Mouse (Mus musculus): Measurements from ENCODE around the gene Mlc1. TPM values are rescaled to one million over a fixed set of nuclear protein-coding genes. Genes with fewer than 3 reads are reported as not detected.

The Mlc1 gene
- polyA plus RNA-seq (2014; fragmentation: Illumina TruSeq; extraction: RNeasy Lipid Tissue Mini Kit (QIAGEN cat#74804); ENCODE audit: low read depth, low replicate concordance), result not detected

DNA sequence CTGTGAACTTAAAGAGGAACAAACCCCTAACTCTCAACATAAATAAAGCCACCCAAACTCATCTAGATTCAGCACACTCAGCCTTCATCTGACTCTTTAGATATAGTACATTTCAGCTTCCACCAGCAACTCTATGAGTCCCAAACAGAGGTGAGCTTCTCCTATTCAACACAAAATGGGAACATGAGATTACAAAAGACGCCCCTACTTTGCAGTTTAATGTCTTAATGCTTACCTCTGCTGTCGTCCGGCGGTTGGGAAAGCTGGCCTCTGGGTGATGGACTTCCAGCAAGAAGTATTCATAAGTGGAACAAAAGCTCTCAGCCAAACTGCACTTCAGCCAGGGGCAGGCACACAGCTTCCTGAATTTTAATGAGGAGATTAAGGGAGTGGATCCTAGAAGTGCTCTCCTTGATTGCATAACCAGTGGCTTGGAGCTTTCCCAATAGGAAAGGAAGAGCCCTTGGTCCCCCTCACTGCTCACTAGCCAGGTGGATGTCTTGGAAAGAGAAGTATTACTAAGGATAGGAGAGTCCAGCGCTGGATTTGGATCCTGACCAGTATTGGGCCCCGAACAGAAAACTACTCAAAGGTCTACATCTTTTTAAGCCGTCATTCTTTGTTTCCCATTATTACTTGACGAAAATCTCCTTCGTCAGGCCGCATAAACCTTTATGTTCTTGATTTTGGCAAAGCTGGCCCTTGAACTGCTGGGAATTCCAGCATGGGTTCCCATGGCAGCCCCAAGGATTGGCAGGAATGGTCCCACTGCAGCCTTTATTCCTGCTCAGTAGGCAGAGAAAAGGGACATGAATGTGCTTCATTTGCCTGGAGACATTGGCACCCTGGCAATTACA lies at the start of gene Mlc1:
Gene Mlc1 (minus strand): TSS at position 727 of the 857 bp plus-strand sequence.

DNA sequence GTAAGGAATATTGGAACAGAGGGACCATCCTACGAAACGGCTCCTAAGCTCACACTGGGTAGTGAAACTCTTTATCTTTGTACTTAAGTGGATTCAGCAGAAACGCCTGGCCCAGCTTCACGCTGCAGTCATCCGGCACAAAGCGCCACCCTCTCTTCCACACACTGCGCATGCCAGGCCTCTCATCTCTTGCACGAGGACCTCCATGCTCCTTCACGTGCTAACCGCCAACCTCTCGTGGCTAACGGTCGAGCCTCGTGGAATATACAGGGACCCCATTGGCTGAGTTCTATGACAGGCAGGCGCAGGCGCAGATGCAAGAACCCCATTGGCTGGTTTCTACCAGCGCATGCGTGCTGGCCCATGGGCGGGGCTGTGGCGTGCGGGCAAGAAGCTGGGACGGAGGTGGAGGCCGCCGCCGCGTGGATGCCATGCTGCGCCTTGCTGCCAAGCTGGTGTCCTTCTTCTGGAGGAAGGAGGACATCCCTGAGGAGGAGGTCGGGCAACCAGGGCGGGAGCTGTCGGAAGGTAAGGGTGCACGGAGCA lies 3.8 kb upstream of the Mlc1 start, which contains the start of gene Mov10l1:
Gene Mov10l1 (plus strand): TSS at position 376 of the 546 bp plus-strand sequence.

DNA sequence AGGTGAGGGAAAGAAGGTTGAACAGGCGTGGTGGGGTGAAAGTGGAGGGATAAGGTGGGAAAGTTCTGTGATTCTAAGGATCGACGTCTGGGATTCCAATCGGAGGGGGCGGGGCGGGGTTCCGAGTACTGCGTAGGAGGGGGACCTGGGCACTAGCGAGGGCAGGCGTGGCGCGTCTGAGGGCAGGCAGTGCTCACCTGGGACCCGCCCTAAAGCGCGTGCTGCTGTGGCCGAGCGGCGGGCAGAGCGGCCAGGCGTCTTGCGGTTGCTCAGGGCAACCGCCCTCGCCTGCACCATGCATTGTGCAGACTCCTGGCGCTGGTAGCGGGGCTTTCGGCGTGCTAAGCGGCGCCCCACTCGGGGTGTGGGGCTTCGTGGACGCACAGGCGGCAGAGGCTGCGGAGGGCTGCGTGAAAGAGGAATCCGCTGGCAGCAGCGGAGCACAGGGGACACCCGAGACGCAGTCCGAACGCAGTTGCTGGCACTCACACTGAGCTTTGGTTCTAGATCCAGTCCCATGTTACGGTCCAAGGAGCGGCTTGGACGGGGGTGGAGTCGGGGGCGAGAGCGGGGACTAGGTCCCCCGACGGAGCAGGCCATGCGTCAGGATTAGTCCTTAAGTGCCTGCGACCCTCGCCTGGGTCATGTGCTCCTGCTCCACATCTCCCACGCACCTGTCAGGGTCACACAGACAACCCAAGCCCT lies 24.3 kb downstream of the Mlc1 start, which contains the start of gene Ttll8:
Gene Ttll8 (minus strand): TSS at position 51 of the 705 bp plus-strand sequence.

Other genes starting within 250 kb of the Mlc1 start
- 43.2 TPM for gene Brd1, start 244.8 kb downstream of the Mlc1 start, polyA plus RNA-seq (2014; fragmentation: Illumina TruSeq; extraction: RNeasy Lipid Tissue Mini Kit (QIAGEN cat#74804); ENCODE audit: low read depth, low replicate concordance)
- gene Zbed4, start 227.3 kb downstream of the Mlc1 start, polyA plus RNA-seq (2014; fragmentation: Illumina TruSeq; extraction: RNeasy Lipid Tissue Mini Kit (QIAGEN cat#74804); ENCODE audit: low read depth, low replicate concordance), result 24.8 TPM
- gene Alg12, start 159.7 kb downstream of the Mlc1 start, polyA plus RNA-seq (2014; fragmentation: Illumina TruSeq; extraction: RNeasy Lipid Tissue Mini Kit (QIAGEN cat#74804); ENCODE audit: low read depth, low replicate concordance), result 5.1 TPM
- 6.4 TPM for gene Creld2, start 159.4 kb downstream of the Mlc1 start, polyA plus RNA-seq (2014; fragmentation: Illumina TruSeq; extraction: RNeasy Lipid Tissue Mini Kit (QIAGEN cat#74804); ENCODE audit: low read depth, low replicate concordance)
- 2.9 TPM for gene Pim3, start 116.8 kb downstream of the Mlc1 start, polyA plus RNA-seq (2014; fragmentation: Illumina TruSeq; extraction: RNeasy Lipid Tissue Mini Kit (QIAGEN cat#74804); ENCODE audit: low read depth, low replicate concordance)
- not detected for gene Ttll8, start 24.6 kb downstream of the Mlc1 start, polyA plus RNA-seq (2014; fragmentation: Illumina TruSeq; extraction: RNeasy Lipid Tissue Mini Kit (QIAGEN cat#74804); ENCODE audit: low read depth, low replicate concordance)
- gene Mov10l1, start 3.9 kb upstream of the Mlc1 start, polyA plus RNA-seq (2014; fragmentation: Illumina TruSeq; extraction: RNeasy Lipid Tissue Mini Kit (QIAGEN cat#74804); ENCODE audit: low read depth, low replicate concordance), result not detected
- not detected for gene Panx2, start 80.7 kb upstream of the Mlc1 start, polyA plus RNA-seq (2014; fragmentation: Illumina TruSeq; extraction: RNeasy Lipid Tissue Mini Kit (QIAGEN cat#74804); ENCODE audit: low read depth, low replicate concordance)
- gene Trabd, start 96.1 kb upstream of the Mlc1 start, polyA plus RNA-seq (2014; fragmentation: Illumina TruSeq; extraction: RNeasy Lipid Tissue Mini Kit (QIAGEN cat#74804); ENCODE audit: low read depth, low replicate concordance), result 4.7 TPM
- 6.4 TPM for gene Selenoo, start 110.1 kb upstream of the Mlc1 start, polyA plus RNA-seq (2014; fragmentation: Illumina TruSeq; extraction: RNeasy Lipid Tissue Mini Kit (QIAGEN cat#74804); ENCODE audit: low read depth, low replicate concordance)
- gene Tubgcp6, start 144.1 kb upstream of the Mlc1 start, polyA plus RNA-seq (2014; fragmentation: Illumina TruSeq; extraction: RNeasy Lipid Tissue Mini Kit (QIAGEN cat#74804); ENCODE audit: low read depth, low replicate concordance), result 1.4 TPM
- 0.63 TPM for gene Hdac10, start 149.7 kb upstream of the Mlc1 start, polyA plus RNA-seq (2014; fragmentation: Illumina TruSeq; extraction: RNeasy Lipid Tissue Mini Kit (QIAGEN cat#74804); ENCODE audit: low read depth, low replicate concordance)
- gene Mapk12, start 161.7 kb upstream of the Mlc1 start, polyA plus RNA-seq (2014; fragmentation: Illumina TruSeq; extraction: RNeasy Lipid Tissue Mini Kit (QIAGEN cat#74804); ENCODE audit: low read depth, low replicate concordance), result 1.2 TPM
- 0.41 TPM for gene Mapk11, start 170.6 kb upstream of the Mlc1 start, polyA plus RNA-seq (2014; fragmentation: Illumina TruSeq; extraction: RNeasy Lipid Tissue Mini Kit (QIAGEN cat#74804); ENCODE audit: low read depth, low replicate concordance)
- gene Plxnb2, start 201.8 kb upstream of the Mlc1 start, polyA plus RNA-seq (2014; fragmentation: Illumina TruSeq; extraction: RNeasy Lipid Tissue Mini Kit (QIAGEN cat#74804); ENCODE audit: low read depth, low replicate concordance), result 8.3 TPM
- 0.66 TPM for gene Dennd6b, start 217.5 kb upstream of the Mlc1 start, polyA plus RNA-seq (2014; fragmentation: Illumina TruSeq; extraction: RNeasy Lipid Tissue Mini Kit (QIAGEN cat#74804); ENCODE audit: low read depth, low replicate concordance)
- 12.7 TPM for gene Ppp6r2, start 232.5 kb upstream of the Mlc1 start, polyA plus RNA-seq (2014; fragmentation: Illumina TruSeq; extraction: RNeasy Lipid Tissue Mini Kit (QIAGEN cat#74804); ENCODE audit: low read depth, low replicate concordance)